Mouse (Mus musculus) C2C12 (cell line): ENCODE results near the gene Scd2.

Experiments used
- CEBPB ChIP-seq: IDR thresholded peaks from one replicate; pipeline ENCODE4 v1.6.1; 2011; ENCODE audit warnings: low read depth, mild to moderate bottlenecking, control low read depth, moderate library complexity
- CTCF ChIP-seq: IDR thresholded peaks from one replicate; pipeline ENCODE4 v1.5.1; 2011; ENCODE audit not compliant: control insufficient read depth, insufficient read depth, insufficient read length
- FOSL1 ChIP-seq: IDR thresholded peaks from one replicate; pipeline ENCODE4 v1.8.0; 2011; ENCODE audit warnings: mild to moderate bottlenecking, low read length; ENCODE audit not compliant: poor library complexity, insufficient read depth, severe bottlenecking
- MAX ChIP-seq: IDR thresholded peaks from one replicate; pipeline ENCODE4 v1.6.1; 2011; ENCODE audit warnings: mild to moderate bottlenecking, control low read depth
- MYOD1 ChIP-seq: IDR thresholded peaks from one replicate; pipeline ENCODE4 v1.6.1; 2011; ENCODE audit warnings: low read depth; ENCODE audit not compliant: control insufficient read depth, insufficient read length
- MYOG ChIP-seq: IDR thresholded peaks from one replicate; pipeline ENCODE4 v1.6.1; 2011; ENCODE audit not compliant: control insufficient read depth, insufficient read length; ENCODE audit errors: extremely low read depth
- USF1 ChIP-seq: IDR thresholded peaks from one replicate; pipeline ENCODE4 v1.6.1; 2011; ENCODE audit warnings: low read depth, mild to moderate bottlenecking, control low read depth, moderate library complexity

GRCm38 (mm10) chr19:44261774-44262173 lies 31.7 kb upstream of the Scd2 start:
- TF ChIP-seq MYOG (no peak), FOSL1 (no peak), MYOD1 (no peak), CTCF (no peak), USF1 (no peak), CEBPB (no peak), MAX (no peak)
